Mouse (Mus musculus): ENCODE measurements around the gene Tmem131l. TPM values are rescaled to one million over a fixed set of nuclear protein-coding genes. Genes with fewer than 3 reads are reported as not detected.

The Tmem131l gene
- polyA plus RNA-seq, 1 experiment from 2014 or later, result 83.7 TPM

DNA sequence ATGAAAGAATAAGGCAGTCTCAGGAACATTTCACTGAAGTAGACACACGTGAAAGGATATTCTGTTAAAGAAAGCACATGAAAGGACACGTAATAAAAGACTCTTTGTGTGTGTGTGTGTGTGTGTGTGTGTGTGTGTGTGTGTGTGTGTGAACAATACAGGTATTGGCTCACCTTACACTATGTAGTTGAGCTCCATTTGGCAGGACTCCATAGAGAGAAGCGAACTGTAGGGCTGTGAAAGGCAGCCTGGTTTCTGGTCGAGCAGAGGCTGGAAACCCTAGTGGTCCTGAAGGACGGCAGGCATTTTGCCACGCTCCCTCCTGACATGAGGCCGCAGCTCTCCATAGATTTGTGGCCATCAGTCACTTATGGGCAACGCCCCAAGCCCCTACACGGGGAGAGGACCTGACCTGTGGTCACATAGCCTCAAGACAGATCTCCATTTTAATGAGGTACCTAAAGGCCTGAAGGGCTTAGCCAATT lies 175.9 kb downstream of the Tmem131l start:
- Histone ChIP-seq H3K4me2 (replicated peaks) (no peak overlapping the region), H3K27ac (replicated peaks) (no peak overlapping the region), H3K4me1 (no peaks in the 10 kb centered on the region), H3K9ac (replicated peaks) (no peak overlapping the region), H3K9me3 (peaks cover 3% of the 10 kb centered on the region; the same call in 1 of the 2 replicates), H3K36me3 (no peaks in the 10 kb centered on the region), H3K4me3 (no peak overlapping the region), H3K27me3 (no peaks in the 10 kb centered on the region)
- 83% methylated on average over 9 of the region's 9 CpGs for WGBS
- no peak for ATAC-seq (ENCODE audit: low FRiP score, low read depth)

DNA sequence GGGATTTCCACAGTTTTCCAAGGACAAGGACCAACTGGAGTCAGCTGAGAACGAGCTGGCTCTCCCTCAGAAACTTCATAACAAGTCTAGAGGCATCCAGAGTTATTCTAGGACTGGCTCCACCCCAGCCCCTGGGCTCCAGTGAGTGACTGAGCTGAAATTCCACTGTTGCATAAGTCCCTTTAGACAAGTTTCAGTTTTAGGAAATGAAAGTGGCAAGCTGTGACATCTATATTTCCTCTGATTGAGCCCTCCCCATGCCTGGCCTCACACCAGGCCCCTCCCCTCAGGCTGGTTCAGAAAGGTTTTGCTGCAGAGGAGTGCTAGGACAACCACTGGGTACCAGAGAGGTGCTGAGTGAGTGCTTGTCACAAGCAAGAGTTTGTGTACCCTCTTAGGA lies 177.0 kb downstream of the Tmem131l start:
- no peak overlapping the region for H3K27ac ChIP-seq (replicated peaks)
- H3K4me3 ChIP-seq, result no peak overlapping the region
- H3K27me3 ChIP-seq, result no peaks in the 10 kb centered on the region
- 51% methylated on average over 1 of the region's 1 CpGs for WGBS
- no peak overlapping the region for H3K4me2 ChIP-seq (replicated peaks)
- H3K4me1 ChIP-seq, result no peaks in the 10 kb centered on the region
- H3K36me3 ChIP-seq, result no peaks in the 10 kb centered on the region
- H3K9ac ChIP-seq (replicated peaks), result no peak overlapping the region
- peaks cover 3% of the 10 kb centered on the region; the same call in 1 of the 2 replicates for H3K9me3 ChIP-seq
- ATAC-seq (ENCODE audit: low FRiP score, low read depth), result no peak

GRCm38 (mm10) chr3:83859595-83859994 lies 180.4 kb downstream of the Tmem131l start:
- Histone ChIP-seq H3K9ac (replicated peaks) (no peak overlapping the region), H3K9me3 (no peaks in the 10 kb centered on the region), H3K4me3 (no peak overlapping the region), H3K4me1 (no peaks in the 10 kb centered on the region), H3K36me3 (no peaks in the 10 kb centered on the region), H3K4me2 (replicated peaks) (no peak overlapping the region), H3K27me3 (no peaks in the 10 kb centered on the region), H3K27ac (replicated peaks) (no peak overlapping the region)
- no peak for ATAC-seq (ENCODE audit: low FRiP score, low read depth)
- WGBS, result 90% methylated on average over 7 of the region's 7 CpGs

DNA sequence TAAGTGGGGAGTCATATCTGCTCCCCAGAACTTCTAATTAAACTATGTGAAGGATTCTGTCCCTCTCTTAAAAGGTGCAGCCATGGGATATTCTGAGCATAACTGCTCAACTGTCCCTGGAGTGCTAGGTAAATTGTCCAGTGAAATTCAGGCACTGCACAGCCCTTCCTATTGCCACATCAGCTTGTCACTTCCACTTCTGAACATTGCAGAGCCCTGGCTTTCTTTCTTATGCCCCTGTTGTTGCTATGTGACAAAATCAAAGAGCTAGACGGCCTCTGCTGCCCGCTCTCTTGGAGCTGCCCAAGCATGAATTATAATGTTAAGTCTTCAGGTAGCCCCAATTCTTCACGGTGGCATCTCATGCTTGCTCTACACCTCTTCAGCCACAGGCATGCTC lies 180.9 kb downstream of the Tmem131l start:
- Histone ChIP-seq H3K4me1 (no peaks in the 10 kb centered on the region), H3K9me3 (no peaks in the 10 kb centered on the region), H3K27me3 (no peaks in the 10 kb centered on the region), H3K4me2 (replicated peaks) (no peak overlapping the region), H3K9ac (replicated peaks) (no peak overlapping the region), H3K4me3 (no peak overlapping the region), H3K27ac (replicated peaks) (no peak overlapping the region), H3K36me3 (no peaks in the 10 kb centered on the region)
- WGBS, result 83% methylated on average over 3 of the region's 3 CpGs
- no peak for ATAC-seq (ENCODE audit: low FRiP score, low read depth)

- Histone ChIP-seq H3K9me3 (no peaks in the 10 kb centered on the region), H3K9ac (replicated peaks) (no peak overlapping the region), H3K4me2 (replicated peaks) (no peak overlapping the region), H3K27me3 (no peaks in the 10 kb centered on the region), H3K27ac (replicated peaks) (no peak overlapping the region), H3K4me1 (no peaks in the 10 kb centered on the region), H3K4me3 (no peak overlapping the region), H3K36me3 (no peaks in the 10 kb centered on the region)
- no peak for ATAC-seq (ENCODE audit: low FRiP score, low read depth)
- 95% methylated on average over 13 of the region's 13 CpGs for WGBS
These were observed 182.4 kb downstream of the Tmem131l start for GRCm38 (mm10) chr3:83857621-83858020.

DNA sequence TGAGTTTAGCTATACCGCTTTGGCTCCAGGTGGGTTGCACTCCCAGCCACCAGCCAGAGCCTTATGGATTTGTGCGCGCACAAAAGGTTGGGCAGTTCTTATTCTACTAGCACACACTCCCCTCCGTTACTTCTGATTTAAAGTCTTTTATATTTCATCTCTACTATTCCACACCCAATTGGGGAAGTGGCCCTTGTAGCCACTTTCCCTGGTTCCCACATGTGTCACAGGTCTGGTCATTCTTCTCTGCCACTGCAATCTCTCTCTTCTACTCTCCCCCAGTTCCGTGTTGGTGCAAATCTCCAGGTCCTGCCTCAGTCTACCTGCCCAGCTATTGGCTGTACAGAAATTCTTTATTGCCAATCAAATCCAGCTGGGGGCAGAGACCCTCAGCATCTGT lies 184.3 kb downstream of the Tmem131l start:
- WGBS, result 97% methylated on average over 5 of the region's 5 CpGs
- no peaks in the 10 kb centered on the region for H3K4me1 ChIP-seq
- no peak overlapping the region for H3K4me2 ChIP-seq (replicated peaks)

GRCm38 (mm10) chr3:83849341-83849740 lies 190.6 kb downstream of the Tmem131l start:
- 81% methylated on average over 2 of the region's 2 CpGs for WGBS
- no peaks in the 10 kb centered on the region for H3K27me3 ChIP-seq
- no peaks in the 10 kb centered on the region for H3K36me3 ChIP-seq
- no peaks in the 10 kb centered on the region for H3K4me1 ChIP-seq
- H3K4me3 ChIP-seq, result no peak overlapping the region
- no peak overlapping the region for H3K27ac ChIP-seq (replicated peaks)
- H3K9me3 ChIP-seq, result no peaks in the 10 kb centered on the region
- ATAC-seq (ENCODE audit: low FRiP score, low read depth), result no peak
- no peak overlapping the region for H3K9ac ChIP-seq (replicated peaks)
- H3K4me2 ChIP-seq (replicated peaks), result no peak overlapping the region

More for the DNA sequence above, 184.3 kb downstream of the Tmem131l start:
- no peak for ATAC-seq (ENCODE audit: low FRiP score, low read depth)
- H3K36me3 ChIP-seq, result no peaks in the 10 kb centered on the region
- no peak overlapping the region for H3K27ac ChIP-seq (replicated peaks)
- H3K9ac ChIP-seq (replicated peaks), result no peak overlapping the region
- H3K27me3 ChIP-seq, result no peaks in the 10 kb centered on the region
- no peaks in the 10 kb centered on the region for H3K9me3 ChIP-seq
- H3K4me3 ChIP-seq, result no peak overlapping the region

Other genes with a start within 250 kb of the Tmem131l start
- 0.84 and 1.1 TPM in 2 replicates for gene Tlr2, start 198.4 kb downstream of the Tmem131l start, polyA plus RNA-seq (2016; fragmentation: Nextera tagmentation; extraction: Ambion mirVana)
- gene Mnd1, start 115.6 kb upstream of the Tmem131l start, polyA plus RNA-seq (2016; fragmentation: Nextera tagmentation; extraction: Ambion mirVana), result 5.7 and 7.2 TPM in 2 replicates
- 3.3 and 3.7 TPM in 2 replicates for gene Gm6525, start 133.9 kb upstream of the Tmem131l start, polyA plus RNA-seq (2016; fragmentation: Nextera tagmentation; extraction: Ambion mirVana)